Mouse (Mus musculus): ENCODE measurements around the gene Abracl. TPM values are rescaled to one million over a fixed set of nuclear protein-coding genes. Genes with fewer than 3 reads are reported as not detected.

The Abracl gene
- total RNA-seq, 2 experiments from 2014 or later: 31.0 to 40.1 TPM

DNA sequence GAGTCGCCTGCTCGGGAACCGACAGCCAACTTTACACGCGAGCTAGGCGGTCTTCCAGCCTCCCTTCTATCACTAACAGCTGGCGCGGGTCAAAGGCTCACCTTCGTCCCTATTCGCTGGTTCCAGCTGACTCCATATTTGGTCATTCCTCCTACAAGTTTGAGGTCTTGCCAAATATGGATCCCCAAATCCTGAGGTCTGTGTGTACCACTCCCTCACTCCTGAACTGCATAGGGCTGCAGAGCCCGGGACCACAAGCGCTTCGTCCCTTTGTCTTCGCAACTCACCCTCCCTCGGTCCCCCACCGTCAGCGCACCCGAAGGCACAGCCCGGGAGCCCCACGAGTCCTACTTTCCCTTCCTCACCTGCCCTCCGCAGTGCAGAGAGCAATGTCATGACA, 776 bp downstream of the Abracl start:
- DNase-seq: peak; percentile 83

DNA sequence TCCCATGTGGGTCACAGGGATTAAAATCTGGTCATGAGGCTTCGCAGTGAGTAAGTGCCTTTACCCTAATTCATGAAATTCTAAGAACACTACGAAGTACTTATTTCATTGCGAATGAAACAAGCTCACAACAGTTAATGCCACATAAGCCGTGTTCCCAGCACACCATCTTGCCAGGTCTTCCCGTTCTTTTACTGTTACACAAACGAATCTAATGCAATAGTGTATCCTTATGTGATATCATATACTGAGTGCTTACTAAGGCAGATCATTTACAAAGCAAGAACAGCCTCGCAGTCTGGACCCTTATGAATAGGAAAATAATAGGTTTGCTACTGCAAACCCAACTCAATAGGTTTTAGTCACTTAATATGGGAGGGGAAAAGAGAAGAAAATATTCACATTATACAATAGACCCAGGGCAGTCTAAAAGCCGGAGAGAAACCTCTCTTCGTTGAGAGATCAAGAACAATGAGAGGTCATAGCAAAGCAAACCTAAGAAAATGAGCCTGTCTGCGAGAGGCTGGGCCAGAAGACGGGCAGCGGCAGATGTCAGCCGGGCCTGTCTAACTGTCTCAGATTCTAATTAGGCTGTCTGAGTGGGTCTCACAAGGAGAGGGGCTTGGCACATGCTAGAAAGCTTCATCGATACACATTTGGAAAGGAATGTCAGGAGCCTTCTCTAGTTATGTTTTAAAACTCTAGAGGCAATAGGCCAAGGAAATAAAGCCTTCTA, 1.3 kb downstream of the Abracl start:
- DNase-seq: no peak

DNA sequence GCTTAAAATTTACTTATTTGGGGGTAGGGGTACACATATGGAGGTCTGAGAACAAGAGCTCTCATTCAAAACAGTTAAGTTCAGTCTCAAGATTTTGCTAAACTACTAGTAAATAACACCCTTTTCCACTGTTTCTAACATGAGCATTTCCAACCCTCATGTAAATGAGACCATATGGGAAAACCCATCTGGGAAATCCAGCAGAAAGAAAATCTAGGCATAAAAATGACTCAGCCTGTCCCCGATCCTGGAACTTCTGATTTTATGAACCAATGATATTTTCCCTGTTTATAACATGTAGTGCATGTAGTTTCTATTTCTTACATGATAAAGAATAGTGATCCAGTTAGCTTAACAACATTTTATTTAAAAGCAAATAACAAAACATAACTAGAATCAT, 2.2 kb downstream of the Abracl start:
- DNase-seq: no peak

- DNase-seq: no peak
Observed at GRCm38 (mm10) chr10:18020443-18020842, 2.6 kb downstream of the Abracl start.

DNA sequence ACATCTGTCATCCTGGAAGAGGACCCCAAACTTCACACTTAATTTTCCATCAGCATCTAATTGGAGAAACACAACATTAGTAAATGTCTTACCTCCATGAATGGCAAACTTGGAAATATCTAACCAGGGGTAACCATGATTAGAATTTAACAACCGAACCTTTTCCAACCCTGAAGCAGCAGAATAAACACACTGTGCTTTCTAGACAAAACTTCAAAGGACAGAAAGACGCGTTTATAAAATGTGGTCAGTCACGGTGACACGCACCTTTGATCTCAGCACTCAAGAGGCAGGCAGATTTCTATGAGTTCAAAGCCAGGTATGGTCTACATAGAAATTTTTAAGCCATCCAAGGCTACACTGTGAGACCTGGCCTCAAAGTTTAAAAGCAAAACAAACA, 11.3 kb downstream of the Abracl start:
- no peak for DNase-seq

GRCm38 (mm10) chr10:18009744-18010143, 13.3 kb downstream of the Abracl start:
- no peak for DNase-seq

- DNase-seq: no peak
Observed at GRCm38 (mm10) chr10:18008118-18008517, 15.0 kb downstream of the Abracl start.

- DNase-seq: no peak
Observed at GRCm38 (mm10) chr10:18007243-18007642, 15.8 kb downstream of the Abracl start.

GRCm38 (mm10) chr10:18006756-18007155, 16.3 kb downstream of the Abracl start:
- DNase-seq: no peak

DNA sequence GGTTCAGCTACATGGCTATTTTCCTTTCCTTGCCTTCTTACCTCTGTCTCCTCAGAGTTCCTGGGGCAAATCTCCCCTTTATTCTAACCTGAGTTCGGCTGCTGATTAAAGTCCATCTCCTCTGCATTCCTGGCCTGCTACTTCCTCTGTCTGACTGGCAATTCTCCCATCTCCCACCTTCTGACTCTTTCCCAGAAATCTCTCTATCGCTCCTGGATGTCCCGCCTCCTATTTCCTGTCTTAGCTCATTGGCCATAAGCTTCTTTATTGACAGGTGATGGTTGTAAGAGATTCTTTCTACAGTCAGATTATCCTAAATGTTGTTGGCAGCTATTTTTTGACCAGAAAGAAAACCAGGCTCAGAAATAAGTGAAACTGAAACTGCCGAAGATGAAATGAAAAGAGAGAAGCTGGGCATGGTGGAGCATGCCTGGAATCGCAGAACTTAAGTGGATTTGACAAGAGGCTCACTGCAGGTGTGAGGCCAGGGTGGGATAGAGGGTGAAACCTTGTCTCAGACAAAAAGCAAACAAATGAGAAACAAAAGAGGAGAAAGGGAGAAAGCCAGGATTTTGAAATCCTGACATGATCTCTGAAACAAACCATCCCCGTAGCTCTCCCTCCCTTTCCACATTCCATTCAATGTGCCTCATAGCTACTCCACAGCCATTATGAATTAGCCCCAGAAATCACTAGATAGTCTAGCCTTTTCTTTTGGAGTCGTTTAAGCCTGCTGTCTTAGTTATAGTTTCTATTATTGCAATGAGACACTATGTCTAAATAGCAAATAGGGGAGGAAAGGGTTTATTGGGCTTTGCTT, 17.7 kb downstream of the Abracl start:
- DNase-seq: no peak

DNA sequence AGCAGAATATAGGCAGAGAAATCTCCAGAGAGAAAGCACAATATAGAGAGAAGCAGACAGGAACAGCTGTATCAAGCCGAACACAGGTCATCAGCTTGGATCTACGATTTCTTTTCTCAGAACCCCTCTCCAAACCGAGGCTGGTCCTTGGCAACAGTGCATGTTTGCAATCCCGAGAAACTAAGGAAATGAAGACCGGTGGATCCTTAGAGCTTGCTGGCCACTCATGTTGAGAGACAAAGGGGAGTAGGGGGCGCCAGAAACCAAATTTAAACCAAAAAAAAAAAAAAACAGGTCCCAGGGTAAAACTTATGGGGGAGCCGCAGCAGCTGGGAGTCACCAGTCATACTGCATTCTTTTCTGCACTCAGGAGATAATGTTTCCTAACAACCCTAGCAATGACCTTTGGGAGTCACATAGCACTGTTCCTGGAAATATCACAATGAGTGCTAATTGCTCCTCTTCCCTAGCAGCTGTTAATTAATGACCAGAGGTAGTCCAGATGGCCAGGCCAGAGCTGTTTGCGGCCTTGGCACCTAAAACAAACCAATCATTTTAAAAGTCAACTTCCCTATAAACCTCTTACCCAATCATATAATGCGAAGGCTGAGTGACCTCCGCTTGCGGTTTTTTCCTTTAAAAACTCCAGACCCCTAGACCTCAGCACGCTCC, 19.0 kb downstream of the Abracl start:
- no peak for DNase-seq

- no peak for DNase-seq
Observed at GRCm38 (mm10) chr10:17990576-17990975, 32.5 kb downstream of the Abracl start.

DNA sequence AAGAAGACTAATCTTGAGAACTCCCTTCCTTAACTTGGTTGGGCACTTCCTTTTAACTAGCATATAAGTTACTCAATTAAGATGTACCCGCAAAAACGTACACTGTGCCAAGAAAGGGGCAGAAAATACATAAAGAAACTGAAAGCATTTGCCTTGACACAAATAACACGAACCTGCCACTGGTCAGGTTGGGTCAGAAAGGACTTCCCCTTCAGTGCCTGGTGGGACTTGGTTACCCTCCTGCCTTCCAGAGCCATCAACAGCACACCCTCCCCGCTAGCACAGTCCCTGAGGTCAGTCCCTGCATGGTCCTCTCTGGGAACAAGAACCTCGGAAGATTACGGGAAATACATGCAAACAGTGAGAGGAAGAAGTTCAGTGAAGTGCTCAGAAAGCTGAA, 34.0 kb downstream of the Abracl start:
- no peak for DNase-seq

- no peak for DNase-seq
Observed at GRCm38 (mm10) chr10:17987823-17988423, 35.2 kb downstream of the Abracl start.

- DNase-seq: peak; percentile 63
Observed at GRCm38 (mm10) chr10:17983313-17983712, 39.8 kb downstream of the Abracl start.

DNA sequence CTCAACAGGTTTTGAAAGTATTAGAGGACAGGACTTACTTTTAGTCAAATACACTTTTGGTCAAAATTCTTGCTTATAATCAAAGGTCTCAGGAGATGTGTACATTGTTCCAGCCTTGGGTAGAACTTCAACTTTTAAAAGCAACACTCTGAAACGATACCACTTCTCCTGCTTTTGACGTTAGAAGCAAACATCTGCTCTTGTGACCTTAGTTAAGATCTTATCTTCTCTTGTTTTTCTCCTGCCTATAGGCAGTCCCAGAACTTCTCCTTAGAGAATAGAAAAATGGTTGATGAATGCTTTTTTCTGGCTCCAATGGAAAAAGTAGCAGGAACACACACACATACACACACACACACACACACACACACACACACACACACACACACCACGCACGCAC, 57.0 kb downstream of the Abracl start:
- no peak for DNase-seq

Other genes starting within 250 kb of the Abracl start
- 1 to 10 TPM; 2.9 to 9.9 TPM for gene Txlnb, start 227.1 kb downstream of the Abracl start, total RNA-seq (2021)
- gene Heca, start 75.2 kb downstream of the Abracl start, total RNA-seq (2021): 10 to 100 TPM; 31.8 to 35.7 TPM
- gene Reps1, start 32.6 kb upstream of the Abracl start, total RNA-seq (2021): 10 to 100 TPM; 32.3 to 39.3 TPM
- gene Ect2l, start 187.6 kb upstream of the Abracl start, total RNA-seq (2021): not detected
- 1 to 10 TPM; 8.0 to 9.8 TPM for gene Ccdc28a, start 211.7 kb upstream of the Abracl start, total RNA-seq (2021)

Data from adrenal gland, postnatal 10 days (tissue).